Mouse (Mus musculus) brain, embryonic 18.5 days (tissue): ENCODE measurements around the gene H2-M5.
"Not testable (repeated sequence)": the region's sequence is repeated elsewhere in the genome, so short reads cannot be mapped to it uniquely, and the experiment has no call there.

Experiments
- DNase-seq: peaks from one replicate; pipeline ENCODE4 v3.0.0-alpha.2; 2012; ENCODE audit warnings: low read depth, low spot score

The H2-M5 gene

DNA sequence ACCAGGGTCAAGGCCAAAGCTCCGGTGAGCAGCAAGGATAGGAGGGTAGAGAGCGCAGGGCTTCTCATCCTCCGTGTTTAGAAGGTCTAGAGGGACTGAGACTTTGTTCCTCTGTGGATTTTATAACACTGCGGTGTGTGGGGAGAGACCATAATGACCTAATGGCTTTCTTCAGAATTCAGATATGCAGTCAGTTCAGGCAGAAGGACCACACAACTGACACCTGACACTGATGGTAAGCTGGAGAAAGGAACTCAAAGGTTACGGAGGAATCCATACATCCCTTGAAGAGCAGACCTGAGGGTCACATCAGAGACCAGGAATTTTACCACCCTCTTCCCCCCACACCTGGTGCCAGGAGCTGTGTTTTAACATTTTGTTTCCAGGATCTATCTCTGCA is at the start of gene H2-M5:
Gene H2-M5 (minus strand): TSS at position 101 of the 400 bp plus-strand sequence.
- no peak for DNase-seq

GRCm38 (mm10) chr17:37029162-37029561 is 39.8 kb upstream of the H2-M5 start:
- no peak for DNase-seq

GRCm38 (mm10) chr17:37028683-37029120 is 39.4 kb upstream of the H2-M5 start:
- peak; percentile 93 for DNase-seq

DNA sequence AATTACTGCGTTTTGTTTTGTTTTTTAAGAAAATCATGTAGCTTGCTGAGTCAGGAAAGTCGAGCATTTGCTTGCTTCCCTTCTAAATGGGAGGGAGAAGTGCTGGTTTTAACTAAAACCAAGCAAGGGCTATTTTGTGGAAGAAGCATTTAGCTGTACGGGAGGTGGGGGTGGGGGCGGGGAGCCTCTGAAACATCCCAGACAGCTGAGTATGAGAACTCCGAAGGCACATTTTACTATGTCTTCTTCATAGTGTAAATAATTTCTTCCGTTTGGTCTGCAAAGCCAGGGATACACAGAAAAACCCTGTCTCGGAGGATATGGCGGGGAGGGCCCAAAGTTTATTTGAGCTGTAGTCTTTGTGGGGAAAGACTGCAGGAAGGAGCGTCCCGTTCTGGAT is 38.9 kb upstream of the H2-M5 start:
- DNase-seq = no peak

- no peak for DNase-seq
Measured at GRCm38 (mm10) chr17:37027486-37027885, 38.1 kb upstream of the H2-M5 start.

GRCm38 (mm10) chr17:37026425-37026824 is 37.1 kb upstream of the H2-M5 start:
- DNase-seq = no peak

- DNase-seq = no peak
Measured at GRCm38 (mm10) chr17:37022628-37023576, 33.6 kb upstream of the H2-M5 start, which contains the start of gene Mog. TSS of gene Mog (minus strand) at chr17:37023398.

- DNase-seq = not testable (repeated sequence)
Measured at GRCm38 (mm10) chr17:37019242-37019641, 29.9 kb upstream of the H2-M5 start.

GRCm38 (mm10) chr17:37018328-37018727 is 29.0 kb upstream of the H2-M5 start:
- DNase-seq = no peak

DNA sequence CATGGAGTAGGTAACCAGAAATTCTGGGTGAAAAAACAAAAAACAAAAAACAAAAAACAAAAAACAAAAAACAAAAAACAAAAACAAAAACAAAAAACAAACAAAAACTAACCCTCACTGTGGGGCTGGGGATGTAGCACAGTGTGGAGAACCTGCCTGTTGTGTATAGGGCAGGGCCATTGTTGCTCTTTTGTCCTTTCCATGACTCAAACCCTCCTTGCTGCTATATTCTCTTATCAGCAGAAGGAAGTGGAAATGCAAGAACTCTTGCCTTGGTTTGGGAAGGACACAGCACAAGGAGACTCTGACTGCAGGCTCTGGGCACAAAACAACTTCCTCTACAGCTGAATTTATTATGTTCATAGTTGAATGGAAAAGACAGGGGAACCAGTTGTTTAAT is 27.0 kb upstream of the H2-M5 start:
- DNase-seq = no peak

GRCm38 (mm10) chr17:37012141-37012540 is 22.8 kb upstream of the H2-M5 start:
- DNase-seq = no peak

DNA sequence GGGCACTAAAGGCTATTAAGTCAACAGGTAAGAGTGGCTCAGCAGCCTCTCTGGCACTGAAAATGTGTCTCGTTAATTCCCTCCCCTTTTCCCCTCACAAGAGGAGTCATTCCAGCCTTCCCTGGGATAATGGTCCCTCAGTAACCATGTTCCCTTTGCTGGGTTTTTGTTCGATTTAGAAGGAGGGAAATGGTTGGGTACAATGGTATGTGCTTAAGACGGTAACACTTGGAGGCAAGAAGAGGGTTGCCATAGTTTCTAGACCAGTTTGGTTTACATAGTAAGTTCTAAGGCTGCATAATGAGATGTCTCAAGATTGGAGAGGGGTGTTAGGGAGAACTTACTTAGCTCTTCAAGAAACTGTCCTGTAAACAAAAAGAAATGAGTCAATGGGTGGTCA is 22.4 kb upstream of the H2-M5 start:
- no peak for DNase-seq

GRCm38 (mm10) chr17:37009460-37010042 is 20.2 kb upstream of the H2-M5 start:
- DNase-seq = no peak

DNA sequence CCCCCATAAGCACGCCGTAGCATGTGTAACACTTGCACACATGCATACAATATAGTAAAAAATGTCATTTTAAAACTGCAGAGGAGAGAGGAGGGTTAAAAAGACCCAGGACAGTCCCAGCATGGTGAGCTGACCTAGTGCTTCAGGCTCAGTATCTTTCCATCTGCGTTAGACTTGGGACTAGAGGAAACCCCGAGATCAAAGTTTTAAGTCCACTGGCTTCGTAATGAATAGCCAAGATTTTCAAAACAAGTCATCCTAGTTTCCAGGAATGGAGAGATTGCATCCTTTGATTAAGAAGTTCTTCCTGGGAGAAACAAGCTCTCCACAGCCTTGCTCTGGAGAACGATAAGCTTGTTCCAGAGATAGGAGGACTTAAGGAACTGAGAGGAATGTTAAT is 18.8 kb upstream of the H2-M5 start:
- DNase-seq = no peak

GRCm38 (mm10) chr17:37003366-37003765 is 14.0 kb upstream of the H2-M5 start:
- no peak for DNase-seq

GRCm38 (mm10) chr17:37002364-37003330 is 13.3 kb upstream of the H2-M5 start:
- DNase-seq = peak; percentile 75

- DNase-seq = no peak
Measured at GRCm38 (mm10) chr17:37000863-37001262, 11.5 kb upstream of the H2-M5 start, which contains the start of gene Zfp57. TSS of gene Zfp57 (plus strand) at chr17:37001163.

- no peak for DNase-seq
Measured at GRCm38 (mm10) chr17:36998477-36998876, 9.1 kb upstream of the H2-M5 start.

DNA sequence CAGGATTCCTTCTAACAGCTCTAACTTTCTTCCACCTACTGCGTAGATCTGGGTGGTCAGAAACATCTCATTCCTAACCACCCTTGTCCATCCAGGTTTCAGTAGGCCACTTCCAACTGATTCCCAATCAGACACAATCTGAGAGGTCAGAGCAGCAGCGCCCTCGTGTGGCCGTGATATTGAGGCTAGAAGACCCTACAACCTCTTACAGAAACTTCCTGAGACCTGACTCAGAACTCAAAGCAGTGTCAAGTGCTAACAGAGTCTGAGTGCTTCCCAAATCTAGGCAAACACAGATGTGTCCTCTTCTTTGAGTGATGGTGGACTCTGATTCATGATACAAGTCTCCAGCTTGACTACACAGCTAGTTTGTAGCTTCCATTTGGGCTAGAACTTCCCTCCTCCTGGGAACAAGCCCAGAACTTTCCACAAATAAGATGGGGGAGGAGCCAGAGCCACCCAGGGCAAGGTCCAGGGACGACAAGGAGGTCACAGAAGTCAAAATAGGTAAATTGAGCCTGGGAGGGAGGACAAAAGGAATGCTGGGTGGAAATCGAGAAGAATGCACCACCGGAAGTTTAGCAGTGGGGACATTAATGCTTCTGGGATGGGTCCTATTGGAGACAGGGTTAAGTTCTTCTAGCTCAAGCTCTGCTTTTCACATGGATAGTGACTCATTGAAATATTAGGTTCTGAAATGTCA is 7.8 kb upstream of the H2-M5 start:
- DNase-seq = peak; percentile 12

DNA sequence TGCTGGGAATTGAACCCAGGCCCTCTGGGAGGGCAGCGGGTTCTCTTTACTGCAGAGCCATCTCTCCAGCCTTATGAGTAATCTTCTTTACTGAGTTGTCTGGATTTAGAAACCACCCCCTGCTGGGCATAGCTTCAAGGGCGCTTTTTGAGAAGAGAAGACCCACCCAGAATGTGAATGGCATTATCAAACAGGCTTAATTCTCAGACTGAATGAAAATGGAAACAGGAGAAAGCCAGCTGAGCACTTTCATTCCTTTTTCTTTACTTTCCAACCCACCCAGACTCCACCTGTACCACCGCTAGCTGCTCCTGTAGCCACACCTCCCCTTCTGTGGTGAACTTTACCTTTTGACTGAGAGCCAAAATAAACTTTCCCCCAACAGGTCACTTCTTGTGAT is 6.1 kb upstream of the H2-M5 start:
- DNase-seq = no peak

- no peak for DNase-seq
Measured at GRCm38 (mm10) chr17:36994528-36994927, 5.2 kb upstream of the H2-M5 start.
